Mouse (Mus musculus): ENCODE results near the gene Naga. TPM values are rescaled to one million over a fixed set of nuclear protein-coding genes. Genes with fewer than 3 reads are reported as not detected.
A peak's percentile ranks its signal among the peaks of the same experiment; 100 is the strongest.
"Not testable (repeated sequence)": the region's sequence is repeated elsewhere in the genome, so short reads cannot be mapped to it uniquely, and the experiment has no call there.

Gene Naga
- total RNA-seq (2021): 59.5 and 62.1 TPM in 2 replicates
- long read RNA-seq, experiment 1, transcript Naga-201 (10 exons, 1,913 nt): major isoform, 39 of 56 reads
- long read RNA-seq, experiment 1, partial matches to known transcripts: 7 of 56 reads
- long read RNA-seq, experiment 1, other reads (novel, unspliced or antisense): 9 of 56 reads
- long read RNA-seq, experiment 2, transcript Naga-201 (10 exons, 1,913 nt): major isoform, 24 of 33 reads
- long read RNA-seq, experiment 2, partial matches to known transcripts: 1 of 33 reads
- long read RNA-seq, experiment 2, other reads (novel, unspliced or antisense): 6 of 33 reads

- DNase-seq: peak; percentile 99
These were observed at the start of gene Naga, which contains the start of the genes Pheta2 and Smdt1 for GRCm38 (mm10) chr15:82338593-82339112. Naga (minus strand) TSS chr15:82338925. Pheta2 (plus strand) TSS chr15:82338942. Smdt1 (plus strand) TSS chr15:82338959.

GRCm38 (mm10) chr15:82385729-82386128 is 47.0 kb upstream of the Naga start:
- DNase-seq: no peak

GRCm38 (mm10) chr15:82382441-82382840 is 43.7 kb upstream of the Naga start:
- no peak for DNase-seq

GRCm38 (mm10) chr15:82380714-82381062 is 42.0 kb upstream of the Naga start:
- DNase-seq: no peak

GRCm38 (mm10) chr15:82379871-82380713 is 41.4 kb upstream of the Naga start, which contains the start of gene Cyp2d22:
Cyp2d22 (minus strand) TSS chr15:82380260.
- DNase-seq: peak; percentile 81

GRCm38 (mm10) chr15:82379511-82379870 is 40.8 kb upstream of the Naga start:
- no peak for DNase-seq

GRCm38 (mm10) chr15:82378261-82379180 is 39.8 kb upstream of the Naga start:
- peak; percentile 41 for DNase-seq

GRCm38 (mm10) chr15:82377701-82378100 is 39.0 kb upstream of the Naga start:
- DNase-seq: no peak

- DNase-seq: peak; percentile 60
These were observed 37.8 kb upstream of the Naga start for GRCm38 (mm10) chr15:82376393-82377138.

GRCm38 (mm10) chr15:82375855-82376254 is 37.1 kb upstream of the Naga start:
- no peak for DNase-seq

- DNase-seq: no peak
These were observed 35.7 kb upstream of the Naga start for GRCm38 (mm10) chr15:82374437-82374836.

- no peak for DNase-seq
These were observed 34.3 kb upstream of the Naga start for GRCm38 (mm10) chr15:82372991-82373390.

GRCm38 (mm10) chr15:82372446-82372845 is 33.7 kb upstream of the Naga start:
- DNase-seq: no peak

- DNase-seq: no peak
These were observed 30.1 kb upstream of the Naga start for GRCm38 (mm10) chr15:82368851-82369250.

GRCm38 (mm10) chr15:82368146-82368545 is 29.4 kb upstream of the Naga start:
- no peak for DNase-seq

GRCm38 (mm10) chr15:82364561-82364960 is 25.8 kb upstream of the Naga start:
- peak; percentile 4 for DNase-seq

- not testable (repeated sequence) for DNase-seq
These were observed 25.1 kb upstream of the Naga start for GRCm38 (mm10) chr15:82363801-82364200.

GRCm38 (mm10) chr15:82362234-82362633 is 23.5 kb upstream of the Naga start:
- peak; percentile 49 for DNase-seq

- peak; percentile 54 for DNase-seq
These were observed 22.8 kb upstream of the Naga start for GRCm38 (mm10) chr15:82361459-82362018.

GRCm38 (mm10) chr15:82358431-82359260 is 19.9 kb upstream of the Naga start:
- DNase-seq: peak; percentile 53

Data from adrenal gland, postnatal 14 days (tissue).